Mouse (Mus musculus): Measurements from ENCODE around the gene Fcho2. TPM values are rescaled to one million over a fixed set of nuclear protein-coding genes. Genes with fewer than 3 reads are reported as not detected.

Gene Fcho2
- polyA plus RNA-seq (2012; rRNA removed) = 8.4 and 9.0 TPM in 2 replicates

GRCm38 (mm10) chr13:98815147-98815785 lies at the start of gene Fcho2:
Gene Fcho2, minus strand, starts transcription at chr13:98815449.

GRCm38 (mm10) chr13:98694773-98695314 lies 120.4 kb downstream of the Fcho2 start, which contains the start of gene Tmem171:
Gene Tmem171, minus strand, starts transcription at chr13:98694834.

Other genes with a start within 250 kb of the Fcho2 start
- 0.35 and 0.83 TPM in 2 replicates for gene Tmem174, start 178.0 kb downstream of the Fcho2 start, polyA plus RNA-seq (2012; rRNA removed)
- 141 and 225 TPM in 2 replicates for gene Tmem171, start 120.6 kb downstream of the Fcho2 start, polyA plus RNA-seq (2012; rRNA removed)
- gene Tnpo1, start 110.9 kb upstream of the Fcho2 start, polyA plus RNA-seq (2012; rRNA removed) = 10.3 and 12.1 TPM in 2 replicates
- gene 1700024P04Rik, start 169.1 kb upstream of the Fcho2 start, polyA plus RNA-seq (2012; rRNA removed) = not detected in 2 replicates